30 mouse cellular contexts compared by ENCODE assay signal in the genomic region with DNA sequence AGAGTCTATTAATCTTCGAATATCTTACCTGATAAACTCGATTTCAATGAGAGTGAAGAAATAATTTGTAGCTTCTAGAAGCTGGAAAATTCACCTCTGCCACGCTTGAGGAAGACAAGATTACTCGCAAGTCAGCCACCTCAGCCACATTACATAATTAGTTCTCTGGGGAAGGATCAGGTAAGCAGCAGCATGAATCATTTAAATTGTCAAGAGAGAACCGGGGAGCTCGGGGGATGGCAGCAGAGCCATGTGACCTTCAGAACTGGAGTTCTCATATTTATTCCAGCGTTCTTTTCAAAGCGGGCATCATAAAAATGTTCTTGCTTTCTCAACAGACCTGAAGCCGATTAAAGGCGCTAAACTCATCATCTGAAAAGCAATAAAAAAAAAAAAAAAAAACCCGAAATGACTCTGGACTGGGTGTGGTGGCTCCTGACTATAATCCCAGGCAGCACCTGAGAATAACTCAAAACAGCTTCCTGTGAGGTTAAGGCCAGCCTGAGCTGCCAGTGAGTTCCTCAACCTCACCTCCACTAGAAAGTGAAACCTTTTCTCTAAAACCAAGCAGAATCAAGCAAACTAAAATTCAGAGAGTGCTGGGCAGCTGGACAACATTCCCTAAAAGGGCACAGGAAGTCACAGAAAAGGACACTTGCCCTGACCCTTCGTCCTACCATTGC. TPM values are rescaled to one million over a fixed set of nuclear protein-coding genes. Genes with fewer than 3 reads are reported as not detected.
DNase-seq lines count a peak whose midpoint lies in the region; ATAC-seq and TF ChIP-seq lines count a peak whose summit lies in the region.
"Had no signal": no experiment of that assay in that cellular context is flagged by ENCODE, and none has a peak within 500 bp of the region (broad histone marks: within the 10 kb centered on the region; RNA-seq: fewer than 3 reads in every experiment).

No protein-coding gene starts in this region.

- H3K27me3 ChIP-seq in intestine, embryonic 14.5 days (replicated peaks; ENCODE audit: control insufficient read depth, insufficient read depth, low read length), result no peaks in the 10 kb centered on the region
- H3K27me3 ChIP-seq: embryonic facial prominence, embryonic 15.5 days; forebrain, embryonic 12.5 days; hindbrain, embryonic 12.5 days; kidney, embryonic 15.5 days; megakaryocyte, embryonic 14.5 days; midbrain, embryonic 12.5 days had no signal

- no peak for TF ChIP-seq POLR2A in brain, embryonic 14.5 days (IDR thresholded peaks at IDR 0.05; ENCODE audit: borderline replicate concordance, extremely low read depth, insufficient read depth, insufficient read length, poor library complexity, severe bottlenecking)

- H3K27ac ChIP-seq in intestine, embryonic 14.5 days (ENCODE audit: low read depth), result no peak overlapping the region
- H3K27ac ChIP-seq: embryonic facial prominence, embryonic 15.5 days; forebrain, embryonic 12.5 days; hindbrain, embryonic 12.5 days; hindbrain, postnatal 0 days; kidney, embryonic 15.5 days; midbrain, embryonic 12.5 days had no signal

- no peak for TF ChIP-seq CTCF in brain, embryonic 14.5 days (IDR thresholded peaks at IDR 0.05; ENCODE audit: borderline replicate concordance, extremely low read depth, insufficient read depth, insufficient read length)

- no peaks in the 10 kb centered on the region for H3K4me1 ChIP-seq in intestine, embryonic 14.5 days (replicated peaks; ENCODE audit: control insufficient read depth, insufficient read depth, low read length)
- H3K4me1 ChIP-seq: embryonic facial prominence, embryonic 15.5 days; forebrain, embryonic 12.5 days; hindbrain, embryonic 12.5 days; kidney, embryonic 15.5 days; megakaryocyte, embryonic 14.5 days; midbrain, embryonic 12.5 days had no signal

- H3K9me3 ChIP-seq in intestine, embryonic 14.5 days (ENCODE audit: control insufficient read depth, low read length), result no peaks in the 10 kb centered on the region
- H3K9me3 ChIP-seq: embryonic facial prominence, embryonic 15.5 days; forebrain, embryonic 12.5 days; hindbrain, embryonic 12.5 days; kidney, embryonic 15.5 days; midbrain, embryonic 12.5 days had no signal

- H3K9ac ChIP-seq in intestine, embryonic 14.5 days (ENCODE audit: low read length), result no peak overlapping the region
- H3K9ac ChIP-seq: embryonic facial prominence, embryonic 15.5 days; forebrain, embryonic 12.5 days; forebrain, postnatal 0 days; hindbrain, embryonic 12.5 days; kidney, embryonic 15.5 days; midbrain, embryonic 12.5 days had no signal

- ATAC-seq in intestine, embryonic 14.5 days (replicated peaks; ENCODE audit: low FRiP score, low TSS enrichment, low read depth), result no peak
- ATAC-seq: activated CD4-positive, CD25-positive, alpha-beta regulatory T cell, adult 4 months; forebrain, postnatal 0 days; hindbrain, postnatal 0 days had no signal

- H3K4me3 ChIP-seq in intestine, embryonic 14.5 days (ENCODE audit: low read depth, low read length), result no peak overlapping the region
- H3K4me3 ChIP-seq: embryonic facial prominence, embryonic 15.5 days; forebrain, embryonic 12.5 days; hindbrain, embryonic 12.5 days; kidney, embryonic 15.5 days; megakaryocyte, embryonic 14.5 days; midbrain, embryonic 12.5 days had no signal

- WGBS in intestine, embryonic 14.5 days, result 54% methylated on average over 12 of the region's 12 CpGs

- H3K4me2 ChIP-seq in intestine, embryonic 14.5 days (ENCODE audit: low read length), result no peak overlapping the region
- H3K4me2 ChIP-seq: embryonic facial prominence, embryonic 15.5 days; forebrain, embryonic 12.5 days; hindbrain, embryonic 12.5 days; kidney, embryonic 15.5 days; midbrain, embryonic 12.5 days had no signal

- intact Hi-C loops in heart, postnatal 36 days (cut with DNase I), result no loop called here

- DNase-seq in heart, adult 11 months, result peak; percentile 60
- no peak for DNase-seq in heart, postnatal 36 days
- peak; percentile 77 for DNase-seq in brain, adult 2 months (ENCODE audit: low read depth, low spot score)
- peak; percentile 35 for DNase-seq in brain, embryonic 14.5 days (ENCODE audit: low read depth)
- DNase-seq in intestine, embryonic 14.5 days (ENCODE audit: low spot score), result peak; percentile 48
- DNase-seq in testis, postnatal 14 days (ENCODE audit: low spot score), result no peak
- no peak for DNase-seq in gastrocnemius, adult 8-10 months (ENCODE audit: low spot score in 2 of 2)
- DNase-seq: adrenal gland, postnatal 10 days; B cell, adult 2 months; cerebellum, adult 9-11 months; forebrain, postnatal 0 days; heart, postnatal 14 days; kidney, adult 18-20 months; kidney, postnatal 25 days; liver; lung, postnatal 4 days; retina, postnatal 1 day; right cerebral cortex, postnatal 25 days; spleen, adult 18-20 months; thymus, adult 18-20 months; thymus, postnatal 25 days had no signal

- no peaks in the 10 kb centered on the region for H3K36me3 ChIP-seq in intestine, embryonic 14.5 days (ENCODE audit: control insufficient read depth, insufficient read depth, low read length)
- H3K36me3 ChIP-seq: embryonic facial prominence, embryonic 15.5 days; forebrain, embryonic 12.5 days; hindbrain, embryonic 12.5 days; kidney, embryonic 15.5 days; midbrain, embryonic 12.5 days had no signal

RNA-seq across cellular contexts. Expression of gene Slc2a13, which starts 24.3 kb away (rescaled TPM):
- total RNA-seq in heart, postnatal 36 days (2021), result 1 to 10 TPM; 1.0 to 1.1 TPM
- polyA plus RNA-seq in brain, embryonic 14.5 days (2012; rRNA removed), result 4.2 and 6.3 TPM in 2 replicates
- polyA plus RNA-seq in intestine, embryonic 14.5 days (2014; fragmentation: Nextera tagmentation; extraction: Ambion mirVana), result 1.8 and 2.1 TPM in 2 replicates
- total RNA-seq in gastrocnemius, adult 8-10 months (2022), result under 1 TPM; 0.32 to 0.65 (median 0.35) TPM
- total RNA-seq: monocyte, adult 5-6 weeks had no signal

Comparison
In these comparisons a context has a peak if more than half of its experiments do, and no peak if none do; other contexts are left out.
1. DNase-seq: peak in heart, adult 11 months (single experiment), brain, adult 2 months (single experiment), brain, embryonic 14.5 days (single experiment) and intestine, embryonic 14.5 days (single experiment); none in heart, postnatal 36 days (0 of 2), testis, postnatal 14 days (single experiment) and gastrocnemius, adult 8-10 months (0 of 2).